Mouse (Mus musculus) MN1 (cell line): ENCODE data around the gene Gpr153.
A peak's percentile ranks its signal among the peaks of the same experiment; 100 is the strongest.
"Not testable (repeated sequence)": the region's sequence is repeated elsewhere in the genome, so short reads cannot be mapped to it uniquely, and the experiment has no call there.

Experiments used
- DNase-seq: peaks from one replicate; pipeline ENCODE4 v3.0.0-alpha.2; 2016; ENCODE audit warnings: low spot score

Gene Gpr153

DNA sequence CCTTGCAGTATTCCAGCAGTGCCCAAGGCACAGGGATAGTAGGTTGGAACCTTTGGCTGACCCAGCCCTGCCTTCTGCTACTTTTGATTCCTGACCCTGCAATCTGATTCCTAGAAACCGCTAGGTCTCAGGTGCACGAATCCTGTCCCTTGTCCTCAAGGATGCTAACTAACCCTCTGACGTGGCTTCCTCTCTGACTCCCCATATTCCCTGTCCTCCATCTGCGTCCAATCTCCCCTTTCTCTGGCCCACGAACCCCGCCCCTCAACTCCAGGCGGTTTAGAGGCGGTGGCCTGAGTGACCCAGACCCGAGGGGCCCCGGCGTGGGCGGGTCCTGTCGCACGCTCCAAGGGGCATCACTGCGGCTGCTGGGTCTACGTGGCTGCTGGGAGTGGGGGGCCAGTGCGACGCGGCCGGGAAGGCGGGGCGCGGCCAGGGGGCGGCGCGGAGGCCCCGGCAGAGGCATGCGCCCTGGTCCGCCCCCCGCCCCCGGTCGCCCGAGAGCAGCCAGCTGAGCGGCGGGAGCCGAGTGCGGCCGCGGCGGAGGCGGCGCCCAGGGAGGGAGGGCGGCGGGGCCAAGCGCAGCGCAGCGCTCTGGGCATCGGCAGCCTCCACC, at the start of gene Gpr153:
TSS of gene Gpr153 (plus strand) at position 612 of the 616 bp plus-strand sequence.
- DNase-seq, result peak; percentile 66

DNA sequence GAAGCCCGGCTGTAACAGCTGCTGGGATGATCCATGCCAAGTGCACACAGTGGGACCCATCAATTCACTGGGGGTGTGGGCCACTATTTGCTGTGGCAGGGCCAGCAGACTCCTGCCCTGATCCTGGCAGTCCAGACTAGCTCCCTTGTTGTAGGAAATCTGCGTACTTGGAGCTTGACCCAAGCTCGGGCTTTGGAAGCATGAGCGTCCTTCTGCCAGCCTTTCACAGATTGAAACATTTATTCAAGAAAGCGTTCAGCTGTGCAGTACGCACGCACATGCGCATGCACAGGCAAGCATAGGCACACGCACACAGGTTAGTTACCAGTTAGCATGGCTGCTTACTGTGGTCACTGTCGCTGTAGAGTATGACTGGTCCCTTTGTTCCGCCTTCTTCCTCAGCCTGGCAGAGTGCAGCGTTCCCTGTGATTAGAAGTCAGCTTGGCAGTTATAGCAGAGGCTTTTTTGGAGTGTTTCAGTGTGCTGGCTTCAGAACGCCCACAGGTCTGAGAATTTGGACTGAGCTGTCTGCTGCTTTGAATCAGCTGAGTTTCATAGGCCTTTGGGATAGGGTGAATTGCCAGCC, 47.0 kb upstream of the Gpr153 start:
- DNase-seq, result no peak

DNA sequence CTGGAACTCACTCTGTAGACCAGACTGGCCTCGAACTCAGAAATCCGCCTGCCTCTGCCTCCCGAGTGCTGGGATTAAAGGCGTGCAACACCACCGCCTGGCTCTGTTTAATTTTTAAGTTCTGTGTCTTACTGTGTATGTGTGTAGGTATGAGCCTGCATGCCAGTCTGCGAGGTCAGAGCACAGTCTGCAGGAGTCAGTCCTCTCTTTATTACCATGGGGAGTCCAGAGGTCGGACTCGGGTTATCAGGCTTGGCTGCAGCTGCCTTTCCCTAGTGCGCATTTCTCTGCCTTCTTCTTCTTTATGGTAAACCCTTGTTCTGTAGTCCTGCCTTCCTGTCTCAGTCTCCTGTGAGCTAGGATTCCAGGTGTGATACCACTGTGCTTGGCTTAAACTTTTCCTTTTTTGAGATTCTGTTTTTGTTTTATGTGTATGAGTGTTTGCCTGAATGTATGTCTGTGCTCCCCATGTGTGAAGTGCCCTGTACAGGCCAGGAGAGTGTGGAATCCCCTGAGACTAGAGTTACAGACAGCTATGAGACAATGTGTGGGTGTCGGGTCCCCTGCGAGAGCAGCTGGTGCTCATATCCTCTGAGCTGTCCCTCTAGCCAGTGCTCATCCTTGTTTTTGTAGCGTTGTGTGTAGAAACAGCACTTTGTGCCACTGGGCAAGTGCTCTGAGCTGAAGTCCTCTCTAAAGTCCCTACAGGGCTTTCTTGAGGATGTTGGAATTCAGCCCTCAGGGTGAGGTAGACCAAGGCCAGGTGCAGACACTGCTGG, 46.1 kb upstream of the Gpr153 start:
- no peak for DNase-seq

DNA sequence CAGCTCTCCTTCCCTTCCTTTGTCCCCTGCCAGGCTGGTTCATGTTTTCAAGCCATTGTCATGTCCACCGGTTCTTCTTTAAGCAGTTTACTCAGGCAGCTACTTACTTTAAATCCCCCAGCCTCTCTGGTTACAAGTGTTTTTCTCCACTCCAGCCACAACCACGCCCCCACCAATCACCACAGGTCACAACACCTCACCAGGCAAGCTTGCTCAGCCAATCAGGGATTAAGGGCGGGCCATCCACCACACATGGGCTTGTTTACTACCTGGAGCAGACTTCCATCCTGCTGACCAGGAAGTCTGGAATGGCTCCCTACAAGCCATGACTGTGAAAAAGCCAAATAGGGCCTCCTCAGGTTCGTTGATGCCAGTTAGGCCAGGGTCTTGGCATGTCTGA, 43.7 kb upstream of the Gpr153 start:
- not testable (repeated sequence) for DNase-seq

DNA sequence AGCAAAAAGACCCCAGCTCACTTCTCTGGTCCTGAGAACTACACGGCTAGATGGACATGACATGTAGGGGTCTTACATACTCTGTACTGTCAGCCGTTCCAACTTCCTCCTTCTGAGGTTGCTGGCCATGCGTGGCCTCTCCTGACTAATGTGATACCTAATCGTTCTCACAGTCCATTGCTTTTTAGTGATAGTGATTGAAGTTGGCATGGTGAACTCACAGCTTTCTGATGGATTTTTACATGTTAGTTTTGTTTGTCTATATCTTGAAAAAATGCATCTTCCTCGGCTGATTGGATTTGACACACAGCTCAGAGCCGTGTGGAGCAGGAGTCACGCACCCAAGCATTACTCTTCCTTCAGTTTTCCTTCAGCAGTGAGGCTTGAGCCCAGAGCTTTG, 42.7 kb upstream of the Gpr153 start:
- no peak for DNase-seq

DNA sequence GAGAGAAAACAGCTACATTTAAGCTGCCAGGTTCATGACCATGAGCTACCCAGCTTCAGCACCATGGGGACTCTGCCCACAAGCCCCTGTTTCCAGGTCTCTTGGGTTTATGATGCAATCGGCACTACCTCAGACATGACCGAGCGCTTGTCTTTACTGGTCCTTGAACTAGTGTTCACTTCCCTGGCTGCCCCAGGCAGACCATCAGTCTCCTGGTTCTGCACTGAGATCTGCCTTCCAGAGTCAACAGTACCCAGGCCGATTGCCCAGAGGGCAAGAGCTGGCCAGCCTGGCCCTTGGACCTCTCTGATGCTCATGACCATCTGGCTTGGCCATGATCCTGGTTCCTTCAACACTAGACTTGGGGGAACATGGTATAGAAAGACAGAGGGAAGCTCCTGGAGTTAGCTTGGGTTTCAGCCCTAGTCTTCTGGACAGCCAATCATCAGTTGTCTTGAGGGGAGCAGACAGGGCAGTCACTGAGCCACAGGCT, 41.6 kb upstream of the Gpr153 start:
- peak; percentile 28 for DNase-seq

DNA sequence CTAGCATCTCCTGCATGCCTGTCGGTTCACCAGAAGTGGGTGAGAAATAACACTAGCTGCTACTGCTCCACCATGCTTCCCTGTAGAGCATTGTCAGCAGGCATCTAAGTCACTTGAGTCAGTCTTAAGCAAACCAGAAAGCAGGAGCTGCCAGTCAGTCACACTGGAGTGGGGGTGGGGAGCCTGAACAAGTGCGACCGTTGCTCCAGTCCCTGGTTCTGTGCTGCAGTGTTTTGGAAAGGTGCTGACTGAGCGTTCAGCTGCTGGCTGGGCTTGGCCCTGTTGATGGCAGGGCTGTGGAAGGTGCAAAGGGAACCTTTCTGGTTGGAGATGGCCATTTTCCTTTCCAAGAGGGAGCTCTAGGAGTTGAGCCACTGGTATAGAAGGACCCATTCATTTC, 34.1 kb upstream of the Gpr153 start:
- DNase-seq, result no peak

DNA sequence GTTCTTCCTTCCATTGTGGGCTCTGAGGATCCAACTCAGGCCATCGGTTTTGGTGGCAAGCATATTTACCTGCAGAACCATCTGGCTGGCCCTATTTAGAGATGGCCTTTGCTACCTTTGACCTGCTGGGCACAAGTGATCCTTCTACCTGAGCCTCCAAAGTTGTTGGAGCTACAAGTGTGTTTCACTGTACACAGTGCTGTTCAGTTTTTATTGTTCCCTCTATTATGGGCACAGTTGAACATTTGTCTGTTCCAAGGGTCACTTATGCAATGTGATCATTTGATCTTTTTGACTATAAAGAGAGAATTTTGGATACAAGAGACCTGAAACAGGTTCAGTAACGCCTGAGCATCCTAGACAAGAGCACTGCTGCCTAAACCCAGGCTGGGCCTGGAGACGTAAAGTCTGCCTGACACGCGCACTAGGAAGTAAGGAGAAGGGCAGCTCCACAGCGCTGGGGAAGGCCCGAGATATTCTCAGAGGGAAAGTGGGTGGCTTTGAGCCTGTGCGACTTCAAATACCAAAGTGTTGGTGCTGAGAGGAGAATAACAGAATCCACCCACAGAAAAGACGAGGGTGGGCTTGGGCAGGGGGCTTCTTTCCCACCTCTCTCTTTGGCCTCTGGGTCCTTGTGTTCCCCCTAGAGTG, 30.7 kb upstream of the Gpr153 start:
- DNase-seq, result no peak

DNA sequence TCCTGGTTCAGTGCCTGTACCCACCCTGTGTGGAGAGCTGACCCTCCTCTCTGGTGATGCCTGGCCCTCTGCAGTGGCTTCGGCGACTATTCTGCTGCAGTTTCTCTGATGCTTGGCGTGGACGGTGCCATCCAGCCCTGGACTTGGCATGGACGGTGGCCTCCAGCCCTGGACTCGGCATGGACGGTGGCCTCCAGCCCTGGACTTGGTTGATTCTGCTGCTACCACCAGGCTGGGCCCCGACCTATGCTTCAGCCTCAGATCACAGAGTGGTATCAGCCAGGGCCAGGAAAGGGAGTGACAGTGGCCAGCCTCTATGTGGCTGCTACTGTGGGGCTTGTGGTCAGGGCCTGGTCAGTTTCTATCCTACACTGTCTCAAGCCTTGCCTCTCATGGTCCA, 30.1 kb upstream of the Gpr153 start:
- no peak for DNase-seq

DNA sequence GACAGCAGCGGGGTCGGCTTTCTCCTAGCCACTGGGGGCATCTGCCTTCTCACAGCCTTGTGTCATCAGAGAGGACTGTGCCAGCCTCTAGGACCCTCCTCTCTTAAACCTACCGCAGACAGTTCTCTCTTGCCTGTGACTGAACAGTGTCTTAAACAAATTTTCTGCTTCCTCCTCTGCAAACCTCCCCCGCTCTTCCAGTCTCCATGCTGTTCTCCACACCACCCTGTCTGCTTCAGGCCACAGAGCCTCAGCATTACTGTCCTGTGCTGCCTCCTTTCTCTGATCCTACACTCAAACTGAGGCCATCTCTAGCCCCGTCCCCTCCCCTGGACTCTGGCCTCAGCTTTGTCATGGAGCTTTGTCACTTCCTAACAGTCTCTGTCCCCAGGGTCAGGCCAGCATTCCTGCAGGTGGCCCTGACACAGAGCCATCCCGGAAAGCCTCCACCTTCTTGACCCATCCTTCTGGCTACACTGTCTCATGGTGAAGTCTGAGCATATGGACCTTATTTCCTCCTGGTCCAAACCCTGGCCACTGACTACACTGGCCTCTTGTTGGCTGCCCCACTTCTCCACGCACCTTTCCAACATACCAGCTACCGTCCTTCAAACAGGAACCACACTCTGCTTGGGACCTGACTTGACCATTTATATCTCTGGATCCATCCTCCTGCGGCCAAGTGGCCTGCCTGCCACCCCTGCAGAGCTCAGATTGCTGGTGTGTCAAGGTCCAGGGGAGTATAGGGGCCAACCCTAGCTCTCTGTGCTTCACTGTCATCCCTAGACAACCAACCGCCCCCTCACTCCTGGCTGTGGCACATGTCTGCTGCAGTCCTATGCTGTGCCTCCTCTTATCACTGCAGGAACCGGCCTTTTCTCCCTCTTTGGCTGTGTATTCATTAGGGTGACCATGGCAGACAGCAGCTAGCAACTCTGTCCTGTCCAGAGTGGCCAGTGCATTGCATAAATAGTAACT, 29.2 kb upstream of the Gpr153 start:
- no peak for DNase-seq

DNA sequence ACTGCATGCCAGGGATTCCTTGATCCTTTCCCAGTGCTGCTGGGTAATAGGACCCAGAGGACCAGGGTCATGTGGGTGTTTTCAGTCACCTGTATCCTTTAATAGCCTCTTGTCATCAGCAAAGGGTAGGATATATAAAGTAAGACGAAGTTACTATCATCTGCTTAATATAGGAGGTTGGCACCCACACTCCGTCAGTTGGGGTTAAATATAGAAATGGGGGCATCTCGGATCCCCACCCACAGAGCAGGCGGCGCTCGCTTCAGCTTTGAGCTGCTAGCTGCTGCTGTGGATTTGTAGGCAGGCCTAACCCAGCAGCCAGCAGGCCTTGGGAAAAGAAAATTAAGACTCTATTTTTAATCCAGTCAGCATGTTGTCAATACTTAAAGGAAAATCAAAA, 28.0 kb upstream of the Gpr153 start:
- DNase-seq, result no peak

DNA sequence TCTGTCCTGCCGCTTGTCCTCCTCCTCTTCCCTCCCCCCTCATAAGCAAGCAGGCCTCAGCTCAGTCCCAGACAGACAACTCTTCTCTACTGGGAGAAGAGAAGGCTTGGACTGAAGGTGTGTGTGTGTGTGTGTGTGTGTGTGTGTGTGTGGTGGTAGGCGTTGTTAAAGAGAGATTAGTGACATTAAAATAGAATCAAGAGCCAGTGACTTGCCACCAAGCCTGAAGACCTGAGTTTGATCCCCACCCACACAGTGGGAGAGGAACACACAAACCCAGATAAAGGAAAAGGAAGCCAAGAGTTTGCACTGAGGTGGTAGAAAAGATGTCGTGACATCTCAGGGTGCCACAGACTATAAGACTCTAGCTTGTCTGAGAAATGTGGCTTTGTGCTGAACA, 26.8 kb upstream of the Gpr153 start:
- no peak for DNase-seq

DNA sequence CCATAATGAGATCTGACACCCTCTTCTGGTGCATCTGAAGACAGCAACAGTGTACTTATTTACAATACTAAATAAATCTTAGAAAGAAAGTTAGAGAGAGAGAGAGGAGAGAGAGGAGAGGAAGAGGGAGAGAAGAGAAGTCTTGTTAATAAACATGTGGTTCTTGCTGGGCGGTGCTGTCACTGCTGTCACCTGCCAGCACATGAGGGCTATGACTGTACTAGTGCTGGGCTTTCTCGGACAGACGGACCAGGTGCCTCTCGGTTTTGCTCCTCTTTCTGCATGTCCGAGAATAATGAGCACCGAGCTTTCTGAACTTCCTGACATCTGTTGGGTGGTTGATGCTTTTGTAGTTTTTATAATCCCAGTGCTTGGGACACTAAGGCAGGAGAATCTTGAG, 23.4 kb upstream of the Gpr153 start:
- DNase-seq, result no peak

DNA sequence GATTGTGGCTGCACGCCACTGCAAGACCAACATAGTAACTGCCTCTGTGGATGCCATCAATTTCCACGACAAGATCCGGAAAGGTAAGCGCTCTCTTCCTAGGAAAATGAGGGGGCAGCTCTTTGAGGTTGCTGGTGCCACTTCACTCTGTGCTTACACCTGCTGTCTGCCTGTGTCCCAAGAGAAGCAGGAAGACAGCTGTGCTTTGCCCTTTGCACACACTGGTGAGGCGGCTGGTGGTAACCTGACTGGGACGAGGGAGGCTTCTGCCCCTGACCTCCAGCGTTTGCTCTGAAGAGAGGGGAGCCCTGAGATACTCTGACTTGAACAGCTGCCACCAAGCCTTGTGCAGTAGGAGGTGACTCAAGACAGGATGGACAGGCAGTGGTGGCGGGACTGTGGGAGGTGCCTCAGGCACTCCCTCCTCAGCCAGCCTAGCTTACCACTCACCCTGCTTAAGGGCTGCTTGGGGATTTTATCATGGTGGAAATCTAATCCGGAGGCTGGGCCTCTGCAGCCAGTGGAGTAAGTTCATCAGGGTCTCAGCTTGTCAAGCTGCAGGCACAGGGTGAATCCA, 20.8 kb upstream of the Gpr153 start:
- DNase-seq, result no peak

DNA sequence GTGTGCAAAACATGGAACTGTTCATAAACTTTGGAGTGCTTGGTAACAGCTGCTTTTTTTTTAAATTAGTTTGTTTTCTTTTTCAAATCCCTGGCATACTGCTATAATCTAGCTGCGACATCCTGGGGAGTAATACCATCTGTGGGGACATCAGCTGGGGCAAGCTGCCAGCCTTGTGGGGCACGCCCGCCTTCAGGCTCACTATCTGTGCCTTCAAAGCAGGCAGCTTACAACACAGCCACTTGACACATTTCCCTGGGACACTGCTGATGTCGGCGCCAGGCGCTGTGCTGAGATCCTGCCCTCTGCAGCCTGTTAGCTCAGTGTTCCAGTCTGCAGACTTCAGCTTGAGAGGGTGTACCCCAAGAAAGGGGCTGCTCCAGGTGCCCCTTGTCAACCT, 17.0 kb upstream of the Gpr153 start:
- DNase-seq, result no peak

DNA sequence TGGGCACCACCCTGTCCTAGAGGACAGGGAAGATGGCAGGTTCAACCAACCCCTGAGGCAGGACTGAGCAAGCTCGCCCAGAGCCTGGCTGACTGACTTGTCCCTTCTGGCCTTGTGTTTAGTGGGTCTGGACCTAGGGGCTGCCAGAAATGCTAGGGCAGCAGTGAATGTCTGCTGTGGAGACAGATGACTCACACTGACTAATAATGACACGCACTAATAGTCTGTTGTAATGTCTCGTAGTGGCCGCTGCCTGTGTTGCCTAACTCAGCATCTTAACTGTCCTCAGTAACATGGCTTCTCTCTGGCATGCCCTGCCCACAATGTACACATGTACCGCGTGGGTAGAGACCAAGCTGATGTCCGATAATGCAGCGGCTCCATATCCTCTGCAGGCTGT, 13.6 kb upstream of the Gpr153 start:
- peak; percentile 65 for DNase-seq

DNA sequence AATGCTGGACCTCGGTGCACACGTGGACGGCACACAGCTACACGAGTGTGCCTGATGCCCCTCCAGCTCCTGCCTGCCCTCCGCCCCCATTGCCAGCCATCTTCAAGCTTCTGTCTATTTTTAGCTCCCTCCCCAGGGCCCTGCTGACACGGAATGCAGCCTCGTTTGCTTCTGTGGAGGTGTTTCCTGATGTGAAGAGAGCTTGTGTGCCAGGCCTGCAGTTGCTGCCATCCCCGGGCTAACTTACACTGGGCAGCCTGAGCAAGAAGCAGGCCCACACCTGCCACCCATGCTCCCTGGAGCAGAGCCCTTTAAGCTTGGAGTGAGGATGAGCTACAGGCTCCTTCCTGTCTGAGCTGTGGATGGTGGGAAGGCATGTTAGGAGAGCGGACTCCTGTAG, 11.8 kb upstream of the Gpr153 start:
- DNase-seq, result no peak

DNA sequence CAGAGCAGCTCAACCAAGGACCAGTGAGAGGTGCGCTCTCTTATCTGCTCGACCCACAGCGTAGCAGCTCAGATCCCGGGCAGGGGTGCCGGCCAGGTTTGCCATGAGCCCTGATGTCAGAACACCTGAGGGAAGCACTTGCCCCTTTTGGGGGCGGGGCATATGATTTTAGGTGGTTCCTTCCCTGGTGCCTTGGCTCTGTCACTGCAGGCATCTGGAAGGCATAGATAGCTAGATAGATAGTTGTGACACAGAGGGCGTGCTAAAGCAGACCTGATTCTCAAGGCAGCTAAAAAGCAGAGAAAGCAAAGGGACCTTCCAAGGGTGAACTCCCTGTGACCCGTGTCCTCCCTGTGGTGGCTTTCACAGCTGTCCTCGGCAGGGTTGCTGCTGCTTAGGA, 10.9 kb upstream of the Gpr153 start:
- DNase-seq, result no peak

DNA sequence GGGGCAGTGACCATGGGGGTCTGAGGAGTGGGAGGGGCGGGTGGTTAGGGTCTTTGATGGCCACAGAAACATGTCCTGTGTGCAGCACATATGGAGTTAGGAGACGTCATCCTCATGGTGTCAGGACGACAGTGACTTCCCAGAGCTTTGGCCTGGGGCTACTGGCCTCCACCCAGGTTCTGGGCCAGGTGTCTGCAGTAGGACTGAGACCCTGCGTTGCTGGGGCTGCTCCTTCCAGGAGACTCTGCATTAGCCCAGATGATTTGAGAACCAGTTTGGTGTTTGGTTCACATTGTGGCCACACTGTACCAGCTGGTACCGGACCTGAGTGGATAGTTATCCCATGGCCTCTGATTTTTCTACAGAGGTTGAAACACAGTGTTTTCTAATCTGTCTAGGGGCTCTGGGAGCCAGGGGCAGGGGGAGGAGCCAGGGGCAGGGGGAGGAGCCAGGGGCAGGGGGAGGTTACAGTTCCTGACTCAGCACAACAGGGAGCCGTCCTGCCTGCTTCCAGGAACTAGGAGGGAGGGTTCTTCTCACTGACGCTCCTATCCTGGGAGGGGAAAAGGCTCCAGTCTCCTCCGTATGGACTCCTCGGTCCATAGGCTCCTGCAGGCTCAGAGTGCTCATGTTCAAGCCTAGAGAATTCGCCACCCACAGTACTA, 10.4 kb upstream of the Gpr153 start:
- no peak for DNase-seq

DNA sequence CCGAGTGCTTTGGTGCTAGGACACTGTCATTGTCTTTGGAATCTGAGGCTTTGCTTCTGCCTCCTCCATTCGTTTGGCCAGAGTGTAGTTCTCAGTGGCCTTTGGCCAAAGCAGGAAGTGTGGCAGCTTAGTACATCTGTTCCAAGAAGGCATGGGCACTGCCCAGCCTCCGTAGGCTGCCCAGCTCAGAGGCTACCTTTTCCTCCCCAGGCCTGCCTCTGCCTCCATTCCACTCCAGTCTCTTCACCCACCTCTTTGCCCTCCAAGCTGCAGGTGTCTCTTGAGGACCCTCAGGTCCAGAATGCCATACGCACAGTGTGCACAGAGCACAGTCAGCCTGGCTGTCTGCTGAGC, 9.9 kb upstream of the Gpr153 start:
- DNase-seq, result no peak
